Mouse (Mus musculus) intestine, embryonic 16.5 days (tissue): Measurements from ENCODE around the gene Topbp1. TPM values are rescaled to one million over a fixed set of nuclear protein-coding genes. Genes with fewer than 3 reads are reported as not detected.

Experiments used
- ATAC-seq: fragments of 200-750 bp; cut with Nextera tagmentation; 2 replicates; pipeline ENCODE4 v1.8.0; 2017; ENCODE audit warnings: moderate TSS enrichment, moderate library complexity
- H3K27ac ChIP-seq: fragments of 300-500 bp; sonication (generic); 2 replicates; pipeline ENCODE4 v1.5.1; 2014; ENCODE audit warnings: mild to moderate bottlenecking, low read length
- H3K27me3 ChIP-seq: fragments of 300-500 bp; sonication (generic); replicated peaks from 2 replicates; pipeline ENCODE4 v1.6.1; 2014; ENCODE audit warnings: low read length, control low read depth, mixed read lengths; ENCODE audit not compliant: control insufficient read depth, insufficient read depth
- H3K36me3 ChIP-seq: fragments of 300-500 bp; sonication (generic); 2 replicates; pipeline ENCODE4 v1.6.1; 2014; ENCODE audit warnings: low read length, control low read depth; ENCODE audit not compliant: control insufficient read depth, insufficient read depth
- H3K4me1 ChIP-seq: fragments of 300-500 bp; sonication (generic); 2 replicates; pipeline ENCODE4 v1.6.1; 2014; ENCODE audit warnings: low read length, control low read depth, mixed read lengths; ENCODE audit not compliant: control insufficient read depth, insufficient read depth
- H3K4me2 ChIP-seq: fragments of 300-500 bp; sonication (generic); 2 replicates; pipeline ENCODE4 v1.6.1; 2014; ENCODE audit warnings: low read depth, low read length, control low read depth
- H3K4me3 ChIP-seq: fragments of 300-500 bp; sonication (generic); 2 replicates; pipeline ENCODE4 v1.5.1; 2014; ENCODE audit warnings: mild to moderate bottlenecking, low read length
- H3K9ac ChIP-seq: fragments of 300-500 bp; sonication (generic); 2 replicates; pipeline ENCODE4 v1.6.1; 2014; ENCODE audit warnings: low read depth, low read length
- H3K9me3 ChIP-seq: fragments of 300-500 bp; sonication (generic); 2 replicates; pipeline ENCODE4 v1.6.1; 2016; ENCODE audit warnings: low read length, control low read depth; ENCODE audit not compliant: control insufficient read depth
- WGBS: fragments of 180-500 bp; shearing (Covaris S2); extraction: QIAGEN DNeasy Blood & Tissue Kit; methylation state at CpG from one replicate; pipeline ENCODE4 v1.1.7; 2014; 5-methylcytosine and 5-hydroxymethylcytosine counted together
- polyA plus RNA-seq: library from polyadenylated mRNA; unstranded; fragments of >200 nt; fragmentation: Nextera tagmentation; extraction: Ambion mirVana; gene quantifications from 2 replicates; pipeline ENCODE4 v1.2.1, GENCODE M21; 2015

Topbp1 gene
- polyA plus RNA-seq, 1 experiment from 2014 or later: 29.3 TPM

DNA sequence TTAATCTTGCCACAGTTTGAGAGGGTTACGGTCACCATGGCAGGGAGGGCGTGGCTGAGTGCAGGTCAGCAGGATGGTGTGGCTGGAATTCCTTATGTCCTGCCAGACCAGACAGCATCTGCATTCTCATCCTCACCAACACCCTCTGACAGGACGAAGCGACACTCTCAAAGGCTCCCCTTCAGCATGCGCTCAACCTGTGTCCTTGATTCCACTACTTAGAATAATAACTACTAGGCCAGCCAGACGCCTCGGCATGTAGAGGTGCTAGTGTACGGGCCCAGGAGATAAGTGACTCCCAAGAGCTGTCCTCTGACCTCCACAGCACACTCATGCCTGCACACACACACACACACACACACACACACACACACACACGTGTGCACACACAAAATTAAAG lies 74.2 kb downstream of the Topbp1 start:
- 64% methylated on average over 9 of the region's 9 CpGs for WGBS
- no peak for ATAC-seq
- Histone ChIP-seq H3K4me3 (no peak overlapping the region), H3K36me3 (no peaks in the 10 kb centered on the region), H3K9ac (no peak overlapping the region), H3K27me3 (no peaks in the 10 kb centered on the region), H3K27ac (no peak overlapping the region), H3K4me1 (no peaks in the 10 kb centered on the region), H3K9me3 (no peaks in the 10 kb centered on the region), H3K4me2 (no peak overlapping the region)

DNA sequence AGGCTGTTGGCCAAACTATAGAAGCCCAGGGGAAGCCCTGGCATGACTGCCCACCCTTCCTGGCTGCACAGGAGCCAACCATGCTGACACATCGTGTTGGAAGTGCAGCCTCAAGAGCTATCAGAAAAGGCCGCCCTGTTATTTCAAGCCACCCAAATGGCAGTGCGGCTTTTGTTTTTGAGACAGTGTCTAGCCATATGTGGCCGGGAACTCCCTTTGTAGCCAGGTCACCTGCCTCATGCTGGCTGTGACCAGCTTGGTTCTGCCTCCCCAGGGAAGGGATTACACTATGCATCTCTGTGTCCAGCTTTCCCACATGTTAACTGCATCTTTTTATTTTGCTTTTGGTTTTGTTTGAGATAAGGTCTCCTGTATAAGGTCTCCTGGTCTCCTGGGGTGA lies 75.6 kb downstream of the Topbp1 start:
- no peak overlapping the region for H3K27ac ChIP-seq
- H3K9me3 ChIP-seq: no peaks in the 10 kb centered on the region
- no peaks in the 10 kb centered on the region for H3K36me3 ChIP-seq
- no peaks in the 10 kb centered on the region for H3K4me1 ChIP-seq
- no peaks in the 10 kb centered on the region for H3K27me3 ChIP-seq
- no peak for ATAC-seq
- no peak overlapping the region for H3K4me3 ChIP-seq
- H3K9ac ChIP-seq: no peak overlapping the region
- WGBS: 97% methylated on average over 4 of the region's 4 CpGs
- no peak overlapping the region for H3K4me2 ChIP-seq

DNA sequence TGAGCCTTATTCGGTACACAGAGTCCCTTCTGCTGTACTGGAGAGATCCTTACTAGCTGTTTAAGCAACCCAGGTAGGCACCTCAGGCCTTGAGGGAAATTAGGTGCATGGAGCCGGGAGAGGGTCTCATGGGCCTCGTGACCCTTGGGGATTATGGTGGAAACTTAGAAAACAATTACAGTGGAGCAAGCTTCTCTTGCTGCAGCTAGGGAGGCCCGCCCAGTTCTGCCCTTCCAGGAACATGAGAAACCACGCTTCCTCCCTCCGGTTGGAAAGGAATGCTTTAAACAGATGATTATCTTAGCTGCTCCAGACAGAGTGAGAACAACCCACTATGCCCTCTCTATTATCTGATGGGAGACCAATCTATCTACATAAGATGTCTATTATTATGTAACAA lies 78.0 kb downstream of the Topbp1 start:
- Histone ChIP-seq H3K4me2 (no peak overlapping the region), H3K9me3 (no peaks in the 10 kb centered on the region), H3K27me3 (no peaks in the 10 kb centered on the region), H3K36me3 (no peaks in the 10 kb centered on the region), H3K9ac (0 out of 2 replicates have a peak overlapping the region, but pooled peaks have one; percentile 40), H3K4me3 (no peak overlapping the region), H3K27ac (no peak overlapping the region), H3K4me1 (peaks cover 9% of the 10 kb centered on the region)
- ATAC-seq: no peak
- 38% methylated on average over 6 of the region's 6 CpGs for WGBS

DNA sequence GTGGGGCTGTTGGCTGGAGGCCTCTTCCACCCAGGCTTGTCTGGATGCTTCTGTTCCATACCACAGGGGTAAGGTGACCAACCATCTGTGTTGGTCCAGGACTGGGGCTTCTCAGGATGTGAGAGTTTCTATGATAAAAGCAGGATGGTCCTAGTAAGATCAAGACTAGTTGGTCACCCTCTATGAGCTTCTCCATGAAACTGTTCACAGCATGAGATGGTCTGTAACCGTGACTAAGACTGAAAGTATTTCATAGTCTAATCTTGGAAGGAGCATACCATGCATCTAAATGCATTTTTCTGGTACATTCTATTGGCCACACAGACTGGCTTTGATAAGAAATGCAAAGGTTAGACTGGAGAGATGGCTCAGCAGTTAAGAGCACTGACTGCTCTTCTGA lies 78.6 kb downstream of the Topbp1 start:
- Histone ChIP-seq H3K4me3 (no peak overlapping the region), H3K9ac (no peak overlapping the region), H3K4me1 (peaks cover 9% of the 10 kb centered on the region), H3K4me2 (no peak overlapping the region), H3K27me3 (no peaks in the 10 kb centered on the region), H3K27ac (no peak overlapping the region), H3K9me3 (no peaks in the 10 kb centered on the region), H3K36me3 (no peaks in the 10 kb centered on the region)
- ATAC-seq: no peak
- 88% methylated on average over 1 of the region's 1 CpGs for WGBS

DNA sequence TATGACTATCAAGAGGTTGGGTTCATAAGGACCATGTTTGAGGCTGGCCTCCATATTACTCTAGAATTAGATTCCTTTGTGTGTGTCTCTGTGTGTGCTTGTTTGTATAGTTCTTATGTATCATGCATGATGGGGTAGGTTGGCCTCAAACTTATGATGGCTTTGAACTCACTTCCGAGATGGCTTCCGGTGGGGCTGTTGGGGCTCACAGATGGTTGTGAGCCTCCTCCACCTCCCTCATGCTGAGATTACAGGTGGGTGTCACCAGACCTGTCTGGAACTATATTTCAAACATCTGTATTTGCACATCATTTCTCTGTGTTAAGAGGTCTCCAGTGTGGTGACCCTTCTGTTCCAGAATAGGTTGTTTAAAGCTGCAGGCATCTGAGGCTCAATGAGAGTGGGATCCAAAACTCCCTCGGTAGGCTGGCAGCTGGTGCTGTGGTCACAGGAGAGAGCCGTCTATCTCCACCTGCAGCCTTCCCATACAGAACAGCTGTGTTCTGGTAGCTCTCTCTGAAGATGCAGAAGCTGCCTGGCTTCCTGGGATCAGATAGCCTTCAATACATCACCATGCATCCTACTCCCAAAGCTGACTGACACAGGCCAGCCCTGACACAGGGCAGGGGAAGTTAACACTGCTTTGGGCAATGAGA lies 79.3 kb downstream of the Topbp1 start:
- Histone ChIP-seq H3K4me2 (no peak overlapping the region), H3K27me3 (no peaks in the 10 kb centered on the region), H3K36me3 (no peaks in the 10 kb centered on the region), H3K4me1 (peaks cover 9% of the 10 kb centered on the region), H3K4me3 (no peak overlapping the region), H3K9me3 (no peaks in the 10 kb centered on the region), H3K9ac (no peak overlapping the region), H3K27ac (no peak overlapping the region)
- ATAC-seq: no peak
- WGBS: 70% methylated on average over 4 of the region's 4 CpGs

DNA sequence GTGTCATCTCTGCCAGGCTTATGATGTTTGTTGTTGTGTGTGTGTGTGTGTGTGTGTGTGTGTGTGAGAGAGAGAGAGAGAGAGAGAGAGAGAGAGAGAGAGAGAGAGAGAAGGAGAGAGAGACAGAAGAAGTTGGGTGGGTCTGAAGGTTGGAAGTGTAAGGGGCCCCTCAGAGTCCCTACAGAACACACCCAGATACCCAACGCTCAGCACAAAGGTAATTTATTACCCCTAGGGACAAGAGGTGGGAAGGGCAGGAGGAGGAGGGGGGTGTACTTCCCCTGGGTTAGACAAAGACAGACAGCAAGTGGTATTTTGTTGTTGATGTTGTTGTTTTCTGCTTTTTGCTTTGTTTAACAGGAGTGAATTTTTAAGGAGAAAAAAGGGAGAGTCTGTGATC lies 80.6 kb downstream of the Topbp1 start:
- H3K27ac ChIP-seq: no peak overlapping the region
- 6% methylated on average over 1 of the region's 1 CpGs for WGBS
- ATAC-seq: peak; percentile 82

DNA sequence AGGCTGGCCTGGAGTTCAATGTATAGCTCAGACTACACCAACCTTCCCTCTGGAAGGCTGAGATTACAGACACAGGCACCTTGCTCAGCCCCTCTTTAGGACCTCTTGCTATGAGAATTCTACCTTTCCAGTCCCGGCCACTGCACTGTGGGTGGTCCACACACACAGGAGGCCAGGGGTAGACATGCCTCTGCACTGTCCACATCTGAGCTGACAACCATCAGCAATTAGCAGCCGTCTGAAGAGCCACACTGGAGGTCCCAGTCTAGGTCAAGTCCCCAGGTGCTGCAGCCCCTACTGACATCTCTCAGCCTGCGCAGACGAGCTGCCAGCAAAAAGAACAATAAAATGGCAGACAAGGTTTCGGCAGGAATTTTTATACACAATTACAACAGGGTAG lies 81.6 kb downstream of the Topbp1 start:
- Histone ChIP-seq H3K9ac (no peak overlapping the region), H3K4me1 (peaks cover 9% of the 10 kb centered on the region), H3K4me3 (no peak overlapping the region), H3K9me3 (no peaks in the 10 kb centered on the region), H3K36me3 (no peaks in the 10 kb centered on the region), H3K27me3 (no peaks in the 10 kb centered on the region), H3K4me2 (no peak overlapping the region), H3K27ac (no peak overlapping the region)
- 44% methylated on average over 5 of the region's 5 CpGs for WGBS
- ATAC-seq: no peak

More for the DNA sequence above, 80.6 kb downstream of the Topbp1 start:
- no peaks in the 10 kb centered on the region for H3K27me3 ChIP-seq
- H3K4me2 ChIP-seq: no peak overlapping the region
- H3K9me3 ChIP-seq: no peaks in the 10 kb centered on the region
- H3K9ac ChIP-seq: no peak overlapping the region
- no peaks in the 10 kb centered on the region for H3K36me3 ChIP-seq
- peaks cover 9% of the 10 kb centered on the region for H3K4me1 ChIP-seq
- no peak overlapping the region for H3K4me3 ChIP-seq

DNA sequence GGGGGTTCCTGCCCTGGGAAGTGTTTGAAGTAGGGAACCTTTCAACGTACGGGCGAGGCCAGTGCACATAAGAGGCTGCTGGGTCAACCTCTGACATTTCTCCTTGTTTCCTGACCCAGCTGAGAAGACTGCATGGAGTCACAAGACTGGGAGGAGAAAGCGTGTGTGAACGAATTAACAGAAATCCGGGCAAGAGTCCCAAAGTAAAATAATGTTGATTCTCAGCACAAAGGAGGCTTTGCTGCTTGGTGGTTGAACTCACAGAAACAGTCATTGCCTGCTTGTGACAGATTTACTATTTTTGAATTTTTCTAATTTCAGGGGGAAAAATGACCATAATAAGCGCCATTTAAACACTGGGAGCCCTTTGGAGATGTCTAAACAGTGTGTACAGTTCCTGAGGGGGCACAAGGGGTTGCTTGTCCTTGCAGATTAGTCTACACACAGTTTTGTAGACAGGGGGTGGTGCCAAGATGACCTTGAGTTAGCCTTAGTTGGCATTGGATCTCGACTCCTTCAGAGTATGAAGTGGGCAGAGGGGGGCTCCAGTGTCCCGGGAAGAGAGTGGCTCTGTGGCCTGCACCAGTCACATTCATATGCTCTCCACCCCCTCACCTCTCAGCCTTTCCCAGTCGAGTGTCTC lies 82.1 kb downstream of the Topbp1 start:
- H3K4me1 ChIP-seq: peaks cover 9% of the 10 kb centered on the region
- H3K9ac ChIP-seq: no peak overlapping the region
- no peak overlapping the region for H3K27ac ChIP-seq
- H3K4me3 ChIP-seq: no peak overlapping the region
- H3K36me3 ChIP-seq: no peaks in the 10 kb centered on the region
- 58% methylated on average over 10 of the region's 10 CpGs for WGBS
- H3K9me3 ChIP-seq: no peaks in the 10 kb centered on the region
- no peak overlapping the region for H3K4me2 ChIP-seq
- no peak for ATAC-seq
- no peaks in the 10 kb centered on the region for H3K27me3 ChIP-seq

DNA sequence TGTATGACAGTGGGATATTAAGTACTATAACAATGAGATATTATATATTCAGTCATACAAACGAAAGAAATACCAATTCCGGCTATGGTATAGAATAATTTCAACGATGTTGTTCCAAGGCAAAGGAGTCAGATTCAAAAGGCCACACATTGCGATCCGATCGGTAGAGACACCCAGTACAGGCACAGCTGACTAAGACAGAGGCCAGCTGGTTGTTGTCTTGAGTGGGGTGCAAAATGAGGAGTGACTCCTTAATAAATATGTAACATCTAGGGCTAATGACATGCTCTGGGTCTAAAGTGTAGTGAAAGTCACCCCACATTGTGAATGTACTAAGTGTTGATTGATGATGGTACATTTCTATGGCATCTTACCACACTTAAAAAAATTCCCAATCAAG lies 84.2 kb downstream of the Topbp1 start:
- Histone ChIP-seq H3K9me3 (no peaks in the 10 kb centered on the region), H3K4me3 (no peak overlapping the region), H3K27me3 (no peaks in the 10 kb centered on the region), H3K4me2 (no peak overlapping the region), H3K4me1 (peaks cover 9% of the 10 kb centered on the region), H3K9ac (no peak overlapping the region), H3K36me3 (no peaks in the 10 kb centered on the region), H3K27ac (no peak overlapping the region)
- no peak for ATAC-seq
- 85% methylated on average over 6 of the region's 6 CpGs for WGBS
